Mouse (Mus musculus): ENCODE measurements around the gene Il27ra.

- no peak for TF ChIP-seq POLR2A (IDR thresholded peaks at IDR 0.05; ENCODE audit: insufficient read depth, low read depth, low read length)
- TF ChIP-seq EP300 (IDR thresholded peaks at IDR 0.05; ENCODE audit: insufficient read depth, low read depth, low read length), result no peak
Measured at GRCm38 (mm10) chr8:84069169-84069568, 26.8 kb upstream of the Il27ra start.

Data from heart, adult 2 months (tissue).